Mouse (Mus musculus) heart, embryonic 13.5 days (tissue): ENCODE results near the gene Gsdma2. TPM values are rescaled to one million over a fixed set of nuclear protein-coding genes. Genes with fewer than 3 reads are reported as not detected.
"Not testable (repeated sequence)": the region's sequence is repeated elsewhere in the genome, so short reads cannot be mapped to it uniquely, and the experiment has no call there.

ENCODE experiments used
- ATAC-seq: fragments of 200-750 bp; cut with Nextera tagmentation; 2 replicates; pipeline ENCODE4 v1.8.0; 2017; ENCODE audit warnings: moderate TSS enrichment; ENCODE audit not compliant: insufficient number of reproducible peaks, low FRiP score, low TSS enrichment; ENCODE audit errors: extremely low read depth
- H3K27ac ChIP-seq: fragments of 300-500 bp; sonication (generic); replicated peaks from 2 replicates; pipeline ENCODE4 v1.5.1; 2015; ENCODE audit warnings: moderate library complexity, mild to moderate bottlenecking, inconsistent platforms
- H3K27me3 ChIP-seq: fragments of 300-500 bp; sonication (generic); replicated peaks from 2 replicates; pipeline ENCODE4 v1.6.1; 2015; ENCODE audit warnings: mild to moderate bottlenecking, inconsistent platforms
- H3K36me3 ChIP-seq: fragments of 300-500 bp; sonication (generic); 2 replicates; pipeline ENCODE4 v1.6.1; 2015; ENCODE audit warnings: mild to moderate bottlenecking, inconsistent platforms
- H3K4me1 ChIP-seq: fragments of 300-500 bp; sonication (generic); 2 replicates; pipeline ENCODE4 v1.6.1; 2015; ENCODE audit warnings: inconsistent platforms
- H3K4me2 ChIP-seq: fragments of 300-500 bp; sonication (generic); 2 replicates; pipeline ENCODE4 v1.6.1; 2015; ENCODE audit warnings: inconsistent platforms, mild to moderate bottlenecking, moderate library complexity
- H3K4me3 ChIP-seq: fragments of 300-500 bp; sonication (generic); 2 replicates; pipeline ENCODE4 v1.5.1; 2015; ENCODE audit warnings: moderate library complexity, mild to moderate bottlenecking, inconsistent platforms
- H3K9ac ChIP-seq: fragments of 300-500 bp; sonication (generic); 2 replicates; pipeline ENCODE4 v1.6.1; 2015; ENCODE audit warnings: inconsistent platforms, mild to moderate bottlenecking, moderate library complexity
- H3K9me3 ChIP-seq: fragments of 300-500 bp; sonication (generic); 2 replicates; pipeline ENCODE4 v1.6.1; 2016; ENCODE audit warnings: inconsistent platforms
- WGBS: fragments of 180-500 bp; shearing (Covaris S2); methylation state at CpG from one replicate; pipeline ENCODE4 v1.1.7; 2015; ENCODE audit warnings: mixed read lengths; 5-methylcytosine and 5-hydroxymethylcytosine counted together
- polyA plus RNA-seq: library from polyadenylated mRNA; unstranded; fragments of >200 nt; fragmentation: Nextera tagmentation; extraction: Ambion mirVana; gene quantifications from 2 replicates; pipeline ENCODE4 v1.2.1, GENCODE M21; 2015

Gsdma2 gene
- polyA plus RNA-seq, 1 experiment from 2014 or later: not detected

GRCm38 (mm10) chr11:98664091-98664490 is 17.5 kb downstream of the Gsdma2 start, which contains the start of gene Gsdma:
Gene Gsdma (plus strand): TSS chr11:98664351.
- no peak within 1 kb of the TSS for H3K27ac ChIP-seq
- 28% methylated on average over 4 of the region's 4 CpGs for WGBS
- H3K4me1 ChIP-seq: no peaks in the 10 kb centered on the region
- ATAC-seq: no peak
- H3K9me3 ChIP-seq: no peaks in the 10 kb centered on the region
- no peak within 1 kb of the TSS for H3K4me2 ChIP-seq
- H3K36me3 ChIP-seq: no peaks in the 10 kb centered on the region
- H3K4me3 ChIP-seq: no peak within 1 kb of the TSS
- peaks cover 64% of the 10 kb centered on the region for H3K27me3 ChIP-seq
- H3K9ac ChIP-seq: no peak within 1 kb of the TSS

- H3K27ac ChIP-seq: no peak overlapping the region
- H3K27me3 ChIP-seq: peaks cover 76% of the 10 kb centered on the region
- no peak overlapping the region for H3K9ac ChIP-seq
- H3K4me2 ChIP-seq: no peak overlapping the region
- H3K9me3 ChIP-seq: no peaks in the 10 kb centered on the region
- no peak overlapping the region for H3K4me3 ChIP-seq
- H3K4me1 ChIP-seq: no peaks in the 10 kb centered on the region
- H3K36me3 ChIP-seq: no peaks in the 10 kb centered on the region
- ATAC-seq: no peak
- 46% methylated on average over 2 of the region's 2 CpGs for WGBS
These were observed 22.4 kb downstream of the Gsdma2 start for GRCm38 (mm10) chr11:98668984-98669383.

- ATAC-seq: no peak
- Histone ChIP-seq H3K9ac (no peak overlapping the region), H3K4me3 (no peak overlapping the region), H3K4me2 (no peak overlapping the region), H3K9me3 (no peaks in the 10 kb centered on the region), H3K27me3 (peaks cover 58% of the 10 kb centered on the region), H3K4me1 (no peaks in the 10 kb centered on the region), H3K27ac (no peak overlapping the region), H3K36me3 (no peaks in the 10 kb centered on the region)
- 52% methylated on average over 3 of the region's 3 CpGs for WGBS
These were observed 24.8 kb downstream of the Gsdma2 start for GRCm38 (mm10) chr11:98671284-98671815.

- H3K36me3 ChIP-seq: no peaks in the 10 kb centered on the region
- no peak overlapping the region for H3K4me2 ChIP-seq
- H3K9me3 ChIP-seq: no peaks in the 10 kb centered on the region
- no peak for ATAC-seq
- H3K9ac ChIP-seq: no peak overlapping the region
- H3K4me1 ChIP-seq: no peaks in the 10 kb centered on the region
- WGBS: 44% methylated on average over 5 of the region's 5 CpGs
- H3K4me3 ChIP-seq: no peak overlapping the region
- H3K27me3 ChIP-seq: peaks cover 53% of the 10 kb centered on the region
- H3K27ac ChIP-seq: no peak overlapping the region
These were observed 25.3 kb downstream of the Gsdma2 start for GRCm38 (mm10) chr11:98671857-98672256.

- Histone ChIP-seq H3K27me3 (peaks cover 47% of the 10 kb centered on the region), H3K27ac (no peak overlapping the region), H3K36me3 (no peaks in the 10 kb centered on the region), H3K9me3 (no peaks in the 10 kb centered on the region), H3K4me1 (no peaks in the 10 kb centered on the region), H3K4me2 (no peak overlapping the region), H3K9ac (no peak overlapping the region), H3K4me3 (no peak overlapping the region)
- 69% methylated on average over 5 of the region's 5 CpGs for WGBS
- ATAC-seq: no peak
These were observed 25.9 kb downstream of the Gsdma2 start for GRCm38 (mm10) chr11:98672482-98672881.

- H3K4me3 ChIP-seq: not testable (repeated sequence)
- peak overlapping the region; percentile 42; the same call in 1 of the 2 replicates for H3K4me2 ChIP-seq
These were observed 26.6 kb downstream of the Gsdma2 start for GRCm38 (mm10) chr11:98673136-98673535.

GRCm38 (mm10) chr11:98675829-98676363 is 29.3 kb downstream of the Gsdma2 start:
- ATAC-seq: no peak
- Histone ChIP-seq H3K36me3 (no peaks in the 10 kb centered on the region), H3K4me3 (no peak overlapping the region), H3K9ac (peak overlapping the region; percentile 28; the same call in 1 of the 2 replicates), H3K4me2 (no peak overlapping the region), H3K4me1 (no peaks in the 10 kb centered on the region), H3K27me3 (peaks cover 15% of the 10 kb centered on the region), H3K27ac (no peak overlapping the region), H3K9me3 (no peaks in the 10 kb centered on the region)
- 23% methylated on average over 7 of the region's 7 CpGs for WGBS

More at GRCm38 (mm10) chr11:98673136-98673535, 26.6 kb downstream of the Gsdma2 start:
- not testable (repeated sequence) for H3K27ac ChIP-seq, H3K9ac ChIP-seq, H3K4me1 ChIP-seq, H3K9me3 ChIP-seq, H3K36me3 ChIP-seq
- WGBS: 9% methylated on average over 7 of the region's 7 CpGs
- peaks cover 40% of the 10 kb centered on the region for H3K27me3 ChIP-seq
- ATAC-seq: 0 out of 2 replicates have a peak, but pooled peaks have one; percentile 31

- peaks cover 7% of the 10 kb centered on the region for H3K36me3 ChIP-seq
- WGBS: 86% methylated on average over 1 of the region's 1 CpGs
These were observed 33.5 kb downstream of the Gsdma2 start for GRCm38 (mm10) chr11:98680023-98680422.

GRCm38 (mm10) chr11:98680595-98680994 is 34.0 kb downstream of the Gsdma2 start:
- Histone ChIP-seq H3K4me1 (peaks cover 19% of the 10 kb centered on the region), H3K36me3 (peaks cover 13% of the 10 kb centered on the region)
- not testable (repeated sequence) for H3K27ac ChIP-seq, H3K9ac ChIP-seq, ATAC-seq, H3K9me3 ChIP-seq, H3K27me3 ChIP-seq, H3K4me3 ChIP-seq, H3K4me2 ChIP-seq
- WGBS: 80% methylated on average over 4 of the region's 4 CpGs

More at GRCm38 (mm10) chr11:98680023-98680422, 33.5 kb downstream of the Gsdma2 start:
- H3K4me2 ChIP-seq: no peak overlapping the region
- no peak overlapping the region for H3K9ac ChIP-seq
- ATAC-seq: no peak
- no peaks in the 10 kb centered on the region for H3K9me3 ChIP-seq
- no peaks in the 10 kb centered on the region for H3K27me3 ChIP-seq
- no peak overlapping the region for H3K4me3 ChIP-seq
- H3K27ac ChIP-seq: no peak overlapping the region
- peaks cover 19% of the 10 kb centered on the region for H3K4me1 ChIP-seq

- peaks cover 19% of the 10 kb centered on the region for H3K36me3 ChIP-seq
- no peak for ATAC-seq
- H3K9me3 ChIP-seq: no peaks in the 10 kb centered on the region
- H3K4me3 ChIP-seq: no peak overlapping the region
- peaks cover 19% of the 10 kb centered on the region for H3K4me1 ChIP-seq
- 84% methylated on average over 4 of the region's 4 CpGs for WGBS
- H3K9ac ChIP-seq: no peak overlapping the region
- no peaks in the 10 kb centered on the region for H3K27me3 ChIP-seq
- H3K4me2 ChIP-seq: no peak overlapping the region
- H3K27ac ChIP-seq: no peak overlapping the region
These were observed 34.6 kb downstream of the Gsdma2 start for GRCm38 (mm10) chr11:98681186-98681585.

- H3K36me3 ChIP-seq: peaks cover 27% of the 10 kb centered on the region
- H3K9ac ChIP-seq: peak within 1 kb of the TSS; percentile 99
- peak within 1 kb of the TSS; percentile 85 for H3K27ac ChIP-seq
- H3K9me3 ChIP-seq: no peaks in the 10 kb centered on the region
- H3K4me2 ChIP-seq: peak within 1 kb of the TSS; percentile 86
- H3K4me3 ChIP-seq: peak within 1 kb of the TSS; percentile 96
- 5% methylated on average over 45 of the region's 45 CpGs for WGBS
- ATAC-seq: peak; percentile 91
- H3K4me1 ChIP-seq: peaks cover 19% of the 10 kb centered on the region
- no peaks in the 10 kb centered on the region for H3K27me3 ChIP-seq
These were observed 35.5 kb downstream of the Gsdma2 start, which contains the start of gene Psmd3 for GRCm38 (mm10) chr11:98681786-98682745. Gene Psmd3 (plus strand): TSS chr11:98682554.
